Comparison of ENCODE assay signal across 8 mouse cellular contexts in the genomic region with DNA sequence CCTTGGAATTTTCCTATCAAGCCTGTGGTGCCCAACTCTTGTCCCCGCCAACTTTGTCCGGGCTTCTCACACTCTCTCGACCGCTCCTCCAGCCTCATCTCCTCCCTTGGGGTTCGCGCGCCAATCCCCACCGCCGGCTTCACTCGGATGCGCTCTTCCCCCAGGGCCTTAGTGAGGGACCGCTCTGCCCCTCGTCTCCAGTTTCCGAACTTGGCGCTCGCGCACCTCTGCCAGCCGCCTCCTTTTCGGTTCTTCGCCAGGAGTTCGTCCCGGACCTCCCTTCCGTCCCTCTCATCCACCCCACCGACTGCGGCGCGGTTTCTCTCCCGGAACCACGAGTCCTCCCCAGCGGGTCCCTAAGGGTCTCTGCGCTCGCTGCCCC. TPM values are rescaled to one million over a fixed set of nuclear protein-coding genes. Genes with fewer than 3 reads are reported as not detected.
DNase-seq lines count a peak whose midpoint lies in the region; ATAC-seq and TF ChIP-seq lines count a peak whose summit lies in the region.

No protein-coding gene starts in this region.

- WGBS in kidney, embryonic 14.5 days, result 0% methylated on average over 32 of the region's 32 CpGs
- WGBS in forebrain, embryonic 15.5 days, result under 1% methylated on average over 32 of the region's 32 CpGs
- under 1% methylated on average over 32 of the region's 32 CpGs for WGBS in liver, embryonic 14.5 days (ENCODE audit: insufficient replicate concordance)
- WGBS in stomach, postnatal 0 days, result 2% methylated on average over 32 of the region's 32 CpGs

- TF ChIP-seq EP300 in liver, embryonic 14.5 days (IDR thresholded peaks at IDR 0.05; ENCODE audit: low read depth), result no peak
- TF ChIP-seq EP300 in stomach, postnatal 0 days (optimal IDR thresholded peaks at IDR 0.05), result no peak

- peak overlapping the region; percentile 81 for H3K9ac ChIP-seq in kidney, embryonic 14.5 days (ENCODE audit: low read depth, low read length)
- peak overlapping the region; percentile 67 for H3K9ac ChIP-seq in forebrain, embryonic 15.5 days (replicated peaks)
- H3K9ac ChIP-seq in liver, embryonic 14.5 days (replicated peaks), result peak overlapping the region; percentile 85
- H3K9ac ChIP-seq in stomach, postnatal 0 days (ENCODE audit: low read length), result peak overlapping the region; percentile 76

- H3K27ac ChIP-seq in kidney, embryonic 14.5 days (ENCODE audit: low read depth, low read length), result peak overlapping the region; percentile 49; the same call in 1 of the 2 replicates
- peak overlapping the region; percentile 76 for H3K27ac ChIP-seq in forebrain, embryonic 15.5 days (replicated peaks)
- peak overlapping the region; percentile 6 for H3K27ac ChIP-seq in liver, embryonic 14.5 days
- H3K27ac ChIP-seq in stomach, postnatal 0 days (replicated peaks), result peak overlapping the region; percentile 88

- peak overlapping the region; percentile 73 for H3K4me3 ChIP-seq in kidney, embryonic 14.5 days (ENCODE audit: low read length)
- H3K4me3 ChIP-seq in forebrain, embryonic 15.5 days, result peak overlapping the region; percentile 68
- peak overlapping the region; percentile 86 to 97 for H3K4me3 ChIP-seq in liver, embryonic 14.5 days (ENCODE audit: insufficient read depth in 1 of 2, low read depth in 2 of 2, low read length in 2 of 2)
- peak overlapping the region; percentile 75 for H3K4me3 ChIP-seq in stomach, postnatal 0 days (ENCODE audit: low read depth, low read length)

- DNase-seq in kidney, postnatal 14 days, result no peak
- DNase-seq in R1 (ENCODE audit: low read depth, low spot score), result peak; percentile 57
- DNase-seq in liver, embryonic 14.5 days (ENCODE audit: low read depth in 3 of 3, low spot score in 3 of 3), result no peak
- no peak for DNase-seq in stomach, postnatal 0 days (ENCODE audit: low spot score)
- no peak for DNase-seq in ovary, postnatal 36 days (ENCODE audit: low spot score)
- DNase-seq in cerebellum, postnatal 25 days, result no peak

- ATAC-seq in kidney, embryonic 14.5 days (ENCODE audit: low FRiP score, low TSS enrichment), result peak; percentile 28
- peak; percentile 36; the same call in 1 of the 2 replicates for ATAC-seq in forebrain, embryonic 15.5 days (replicated peaks)
- peak; percentile 19; the same call in 1 of the 2 replicates for ATAC-seq in liver, embryonic 14.5 days (ENCODE audit: insufficient read depth)
- peak; percentile 22 for ATAC-seq in stomach, postnatal 0 days (ENCODE audit: low FRiP score, low TSS enrichment)

- peaks cover 36% of the 10 kb centered on the region for H3K36me3 ChIP-seq in kidney, embryonic 14.5 days (ENCODE audit: control insufficient read depth, insufficient read depth, low read length)
- H3K36me3 ChIP-seq in forebrain, embryonic 15.5 days, result peaks cover 33% of the 10 kb centered on the region
- peaks cover 32% of the 10 kb centered on the region for H3K36me3 ChIP-seq in liver, embryonic 14.5 days (replicated peaks; ENCODE audit: control insufficient read depth, insufficient read depth, low read depth)
- H3K36me3 ChIP-seq in stomach, postnatal 0 days (ENCODE audit: control insufficient read depth, insufficient read depth, low read length), result no peaks in the 10 kb centered on the region; the same call in 1 of the 2 replicates

- H3K4me1 ChIP-seq in kidney, embryonic 14.5 days (ENCODE audit: control insufficient read depth, insufficient read depth, low read length), result peaks cover 12% of the 10 kb centered on the region; the same call in 1 of the 2 replicates
- peaks cover 22% of the 10 kb centered on the region for H3K4me1 ChIP-seq in forebrain, embryonic 15.5 days
- H3K4me1 ChIP-seq in liver, embryonic 14.5 days (replicated peaks; ENCODE audit: control insufficient read depth in 2 of 2, insufficient read depth in 2 of 2, low read length in 1 of 2), result peaks cover 5 to 13% of the 10 kb centered on the region in 2 experiments
- H3K4me1 ChIP-seq in stomach, postnatal 0 days (replicated peaks; ENCODE audit: control insufficient read depth, insufficient read depth), result no peaks in the 10 kb centered on the region

- H3K27me3 ChIP-seq in kidney, embryonic 14.5 days (ENCODE audit: control insufficient read depth, insufficient read depth, low read length), result no peaks in the 10 kb centered on the region
- H3K27me3 ChIP-seq in forebrain, embryonic 15.5 days, result no peaks in the 10 kb centered on the region
- no peaks in the 10 kb centered on the region for H3K27me3 ChIP-seq in liver, embryonic 14.5 days (ENCODE audit: control insufficient read depth, insufficient read depth, low read length)
- no peaks in the 10 kb centered on the region for H3K27me3 ChIP-seq in stomach, postnatal 0 days (ENCODE audit: control insufficient read depth, insufficient read depth, low read length)

- no peaks in the 10 kb centered on the region for H3K9me3 ChIP-seq in kidney, embryonic 14.5 days (ENCODE audit: control insufficient read depth, low read length)
- H3K9me3 ChIP-seq in forebrain, embryonic 15.5 days, result no peaks in the 10 kb centered on the region
- no peaks in the 10 kb centered on the region for H3K9me3 ChIP-seq in liver, embryonic 14.5 days (ENCODE audit: control insufficient read depth, low read length)
- no peaks in the 10 kb centered on the region for H3K9me3 ChIP-seq in stomach, postnatal 0 days (ENCODE audit: control insufficient read depth, low read length)

- TF ChIP-seq CTCF in liver, embryonic 14.5 days (IDR thresholded peaks at IDR 0.05; ENCODE audit: low read depth), result 0 out of 2 replicates have a peak, but pooled peaks have one; percentile 12
- no peak for TF ChIP-seq CTCF in stomach, postnatal 0 days (IDR thresholded peaks at IDR 0.05; ENCODE audit: low read depth)

- H3K4me2 ChIP-seq in kidney, embryonic 14.5 days (replicated peaks; ENCODE audit: low read depth, low read length), result peak overlapping the region; percentile 66
- peak overlapping the region; percentile 95 for H3K4me2 ChIP-seq in forebrain, embryonic 15.5 days (replicated peaks)
- H3K4me2 ChIP-seq in liver, embryonic 14.5 days (ENCODE audit: low read depth), result peak overlapping the region; percentile 90
- peak overlapping the region; percentile 86 for H3K4me2 ChIP-seq in stomach, postnatal 0 days (replicated peaks; ENCODE audit: low read depth)

RNA-seq across cellular contexts. Expression of gene Abcf2, which starts 0.5 kb away (rescaled TPM):
- 102 and 121 TPM in 2 replicates for polyA plus RNA-seq in kidney, embryonic 14.5 days (2014; fragmentation: Nextera tagmentation; extraction: Ambion mirVana)
- 101 and 106 TPM in 2 replicates for polyA plus RNA-seq in forebrain, embryonic 15.5 days (2015; fragmentation: Nextera tagmentation; extraction: Ambion mirVana)
- polyA plus RNA-seq in liver, embryonic 14.5 days (2012; rRNA removed), result 29.2 and 33.6 TPM in 2 replicates
- polyA plus RNA-seq in liver, embryonic 14.5 days (2014; fragmentation: Nextera tagmentation; extraction: Ambion mirVana), result 50.9 and 53.5 TPM in 2 replicates
- polyA plus RNA-seq in stomach, postnatal 0 days (2015; fragmentation: Nextera tagmentation; extraction: Ambion mirVana), result 45.2 and 45.3 TPM in 2 replicates

RNA-seq across cellular contexts. Expression of gene Chpf2, which starts 9.7 kb away (rescaled TPM):
- polyA plus RNA-seq in kidney, embryonic 14.5 days (2014; fragmentation: Nextera tagmentation; extraction: Ambion mirVana), result 8.3 and 11.0 TPM in 2 replicates
- 19.7 and 21.1 TPM in 2 replicates for polyA plus RNA-seq in forebrain, embryonic 15.5 days (2015; fragmentation: Nextera tagmentation; extraction: Ambion mirVana)
- polyA plus RNA-seq in liver, embryonic 14.5 days (2012; rRNA removed), result 5.6 and 5.9 TPM in 2 replicates
- 5.9 and 6.5 TPM in 2 replicates for polyA plus RNA-seq in liver, embryonic 14.5 days (2014; fragmentation: Nextera tagmentation; extraction: Ambion mirVana)
- 18.2 and 19.2 TPM in 2 replicates for polyA plus RNA-seq in stomach, postnatal 0 days (2015; fragmentation: Nextera tagmentation; extraction: Ambion mirVana)

RNA-seq across cellular contexts. Expression of gene 4931409K22Rik, which starts 20.2 kb away (rescaled TPM):
- polyA plus RNA-seq in kidney, embryonic 14.5 days (2014; fragmentation: Nextera tagmentation; extraction: Ambion mirVana), result 0.26 and 0.34 TPM in 2 replicates
- 0.42 and 0.56 TPM in 2 replicates for polyA plus RNA-seq in forebrain, embryonic 15.5 days (2015; fragmentation: Nextera tagmentation; extraction: Ambion mirVana)
- polyA plus RNA-seq in liver, embryonic 14.5 days (2012; rRNA removed), result 0.03 TPM in 1 of 2 replicates, not detected in the other
- polyA plus RNA-seq in liver, embryonic 14.5 days (2014; fragmentation: Nextera tagmentation; extraction: Ambion mirVana), result not detected in 2 replicates
- 0.08 TPM in 1 of 2 replicates, not detected in the other for polyA plus RNA-seq in stomach, postnatal 0 days (2015; fragmentation: Nextera tagmentation; extraction: Ambion mirVana)

RNA-seq across cellular contexts. Expression of gene Asb10, which starts 36.0 kb away (rescaled TPM):
- polyA plus RNA-seq in kidney, embryonic 14.5 days (2014; fragmentation: Nextera tagmentation; extraction: Ambion mirVana), result 0.54 and 0.91 TPM in 2 replicates
- 0.11 and 0.42 TPM in 2 replicates for polyA plus RNA-seq in forebrain, embryonic 15.5 days (2015; fragmentation: Nextera tagmentation; extraction: Ambion mirVana)
- polyA plus RNA-seq in liver, embryonic 14.5 days (2012; rRNA removed), result 0.08 and 0.13 TPM in 2 replicates
- not detected in 2 replicates for polyA plus RNA-seq in liver, embryonic 14.5 days (2014; fragmentation: Nextera tagmentation; extraction: Ambion mirVana)
- 0.21 and 0.25 TPM in 2 replicates for polyA plus RNA-seq in stomach, postnatal 0 days (2015; fragmentation: Nextera tagmentation; extraction: Ambion mirVana)

RNA-seq across cellular contexts. Expression of gene Smarcd3, which starts 47.4 kb away (rescaled TPM):
- polyA plus RNA-seq in kidney, embryonic 14.5 days (2014; fragmentation: Nextera tagmentation; extraction: Ambion mirVana), result 40.4 and 41.1 TPM in 2 replicates
- polyA plus RNA-seq in forebrain, embryonic 15.5 days (2015; fragmentation: Nextera tagmentation; extraction: Ambion mirVana), result 171 and 176 TPM in 2 replicates
- 1.1 and 1.5 TPM in 2 replicates for polyA plus RNA-seq in liver, embryonic 14.5 days (2012; rRNA removed)
- polyA plus RNA-seq in liver, embryonic 14.5 days (2014; fragmentation: Nextera tagmentation; extraction: Ambion mirVana), result 0.95 and 1.0 TPM in 2 replicates
- polyA plus RNA-seq in stomach, postnatal 0 days (2015; fragmentation: Nextera tagmentation; extraction: Ambion mirVana), result 13.3 and 17.8 TPM in 2 replicates

Comparison
In these comparisons a context has a peak if more than half of its experiments do, and no peak if none do; other contexts are left out.
1. H3K27ac ChIP-seq: peak in every context shown above with its lines; median percentile 88 in stomach, postnatal 0 days; 76 in forebrain, embryonic 15.5 days; 49 in kidney, embryonic 14.5 days; 6 in liver, embryonic 14.5 days.